Mouse (Mus musculus) right cerebral cortex, adult 18-20 months (tissue): ENCODE data around the gene Tomm34.

Experiments
- DNase-seq: peaks from one replicate; pipeline ENCODE4 v3.0.0; 2022; ENCODE audit warnings: mixed read lengths

Tomm34 gene

GRCm38 (mm10) chr2:164009227-164009626 is 61.7 kb downstream of the Tomm34 start:
- no peak for DNase-seq

DNA sequence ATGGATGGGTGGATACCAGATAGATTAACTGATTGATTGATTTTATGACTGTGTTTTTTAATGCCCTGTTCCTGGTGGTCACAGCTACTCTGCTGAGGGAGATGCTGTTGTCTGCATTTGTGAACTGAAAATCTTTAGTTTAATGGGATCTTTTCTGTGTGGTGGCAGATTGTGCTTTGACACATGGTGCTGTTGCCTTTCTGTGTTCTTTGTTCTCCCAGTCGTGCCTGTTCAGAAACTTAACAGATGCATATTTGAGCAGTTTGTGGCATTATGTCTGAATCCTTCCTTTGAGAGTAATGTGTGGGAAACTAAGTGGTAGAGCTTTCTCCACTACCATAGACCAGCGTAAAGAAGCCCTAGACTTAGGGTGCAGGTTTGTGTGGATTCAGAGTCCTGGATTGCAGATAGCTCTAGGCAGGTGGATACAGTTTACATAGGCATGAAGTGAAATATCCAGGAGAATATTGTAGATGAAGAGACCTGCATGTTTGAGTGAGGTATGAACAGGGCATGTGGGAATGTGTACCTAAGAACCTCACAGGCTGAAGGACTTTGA is 62.9 kb downstream of the Tomm34 start:
- no peak for DNase-seq

- DNase-seq = no peak
Measured at GRCm38 (mm10) chr2:164007547-164007946, 63.4 kb downstream of the Tomm34 start.

DNA sequence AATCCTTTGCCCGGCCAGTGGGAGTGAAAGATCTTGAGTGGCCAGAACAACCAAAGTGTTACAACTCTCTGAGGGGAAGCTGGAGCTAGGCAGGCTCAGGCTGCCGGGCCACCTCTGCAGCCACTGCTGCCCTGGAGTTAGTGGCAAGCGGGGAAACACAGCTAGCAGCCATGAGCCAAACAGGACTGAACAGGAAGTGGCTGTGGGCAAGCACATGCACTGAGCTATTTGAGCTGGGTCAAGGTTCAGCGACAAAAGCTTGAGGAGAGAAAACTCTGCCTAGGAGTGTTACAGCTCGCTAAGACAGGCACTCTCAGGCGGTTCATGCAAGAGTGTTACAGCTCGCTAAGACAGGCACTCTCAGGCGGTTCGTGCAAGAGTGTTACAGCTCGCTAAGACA is 64.0 kb downstream of the Tomm34 start:
- DNase-seq = no peak

GRCm38 (mm10) chr2:164004503-164004902 is 66.5 kb downstream of the Tomm34 start:
- DNase-seq = no peak
